Mouse (Mus musculus) lung, postnatal 0 days (tissue): ENCODE data around the gene Btbd11. TPM values are rescaled to one million over a fixed set of nuclear protein-coding genes. Genes with fewer than 3 reads are reported as not detected.

Source experiments
- ATAC-seq: fragments of 200-750 bp; cut with Nextera tagmentation; 2 replicates; pipeline ENCODE4 v1.8.0; 2017; ENCODE audit warnings: moderate library complexity
- DNase-seq: peaks from one replicate; pipeline ENCODE4 v3.0.0-alpha.2; 2016; ENCODE audit warnings: low spot score
- H3K27ac ChIP-seq: fragments of 300-500 bp; sonication (generic); 2 replicates; pipeline ENCODE4 v1.5.1; 2014; ENCODE audit warnings: antibody characterized with exemption, mild to moderate bottlenecking, low read length, mixed read lengths
- H3K27me3 ChIP-seq: fragments of 300-500 bp; sonication (generic); replicated peaks from 2 replicates; pipeline ENCODE4 v1.6.1; 2014; ENCODE audit warnings: low read length, mixed read lengths; ENCODE audit not compliant: insufficient read depth
- H3K36me3 ChIP-seq: fragments of 300-500 bp; sonication (generic); 2 replicates; pipeline ENCODE4 v1.6.1; 2014; ENCODE audit warnings: low read length, mixed read lengths; ENCODE audit not compliant: insufficient read depth
- H3K4me1 ChIP-seq: fragments of 300-500 bp; sonication (generic); 2 replicates; pipeline ENCODE4 v1.6.1; 2014; ENCODE audit warnings: antibody characterized with exemption, low read depth, low read length, mixed read lengths; ENCODE audit not compliant: insufficient read depth
- H3K4me2 ChIP-seq: fragments of 300-500 bp; sonication (generic); replicated peaks from 2 replicates; pipeline ENCODE4 v1.6.1; 2014; ENCODE audit warnings: low read depth, mild to moderate bottlenecking, low read length, moderate library complexity, mixed read lengths
- H3K4me3 ChIP-seq: fragments of 300-500 bp; sonication (generic); 2 replicates; pipeline ENCODE4 v1.5.1; 2014; ENCODE audit warnings: low read depth, low read length
- H3K9ac ChIP-seq: fragments of 300-500 bp; sonication (generic); replicated peaks from 2 replicates; pipeline ENCODE4 v1.6.1; 2014; ENCODE audit warnings: low read depth, mild to moderate bottlenecking
- H3K9me3 ChIP-seq: fragments of 300-500 bp; sonication (generic); 2 replicates; pipeline ENCODE4 v1.6.1; 2016; ENCODE audit warnings: low read length, mixed read lengths
- CTCF ChIP-seq: IDR thresholded peaks from 2 replicates; pipeline ENCODE4 v1.5.1; 2016; ENCODE audit warnings: antibody characterized with exemption, mild to moderate bottlenecking
- EP300 ChIP-seq: IDR thresholded peaks from 2 replicates; pipeline ENCODE4 v1.6.1; 2016; ENCODE audit warnings: antibody characterized with exemption, mild to moderate bottlenecking, control low read depth
- WGBS: fragments of 180-500 bp; shearing (Covaris S2); extraction: QIAGEN DNeasy Blood & Tissue Kit; methylation state at CpG from one replicate; pipeline ENCODE4 v1.1.7; 2014; 5-methylcytosine and 5-hydroxymethylcytosine counted together
- polyA plus RNA-seq: library from polyadenylated mRNA; unstranded; fragments of >200 nt; fragmentation: Nextera tagmentation; extraction: Ambion mirVana; gene quantifications from 2 replicates; pipeline ENCODE4 v1.2.1, GENCODE M21; 2015

Btbd11 gene
- polyA plus RNA-seq, 1 experiment from 2014 or later, result 0.98 TPM

DNA sequence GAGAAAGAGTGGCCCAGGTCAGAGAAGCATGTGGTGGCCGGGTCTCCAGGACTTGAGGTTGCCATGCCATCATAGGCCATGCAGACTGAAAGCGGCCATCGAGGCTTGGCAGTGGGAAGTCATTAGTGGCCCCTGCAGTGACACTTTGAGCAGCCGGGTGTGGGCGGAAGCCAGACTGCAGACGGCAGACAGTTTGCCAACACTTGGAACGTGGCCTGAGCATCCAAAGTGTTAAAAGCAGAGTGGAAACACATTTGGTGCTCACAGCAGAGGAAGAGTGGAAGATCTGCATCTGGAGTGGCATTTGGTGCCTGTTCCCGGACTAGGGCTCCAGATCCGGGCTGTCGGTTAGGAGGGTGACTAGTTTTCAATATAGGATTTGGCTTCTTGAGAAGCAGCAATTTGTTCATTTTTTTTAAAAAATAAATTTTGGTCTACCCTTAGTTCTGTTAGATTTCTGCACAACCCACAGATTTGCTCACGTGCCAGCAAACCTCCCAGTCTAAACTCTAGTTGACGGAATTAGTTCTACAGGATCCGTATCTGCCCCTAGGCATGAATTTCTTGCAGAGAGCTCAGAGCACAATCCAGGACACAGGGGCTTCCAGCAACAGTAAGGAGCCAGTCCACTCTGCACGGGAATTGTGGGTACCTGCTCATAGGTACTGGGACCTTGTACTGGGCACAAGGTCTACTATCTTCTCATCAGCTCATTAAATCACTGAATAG is 222.1 kb downstream of the Btbd11 start:
- DNase-seq (no peak), ATAC-seq (no peak)
- Histone ChIP-seq H3K27ac (no peak overlapping the region), H3K4me2 (no peak overlapping the region), H3K4me1 (no peaks in the 10 kb centered on the region), H3K9me3 (no peaks in the 10 kb centered on the region), H3K36me3 (no peaks in the 10 kb centered on the region), H3K4me3 (no peak overlapping the region), H3K27me3 (no peaks in the 10 kb centered on the region), H3K9ac (no peak overlapping the region)
- TF ChIP-seq CTCF (no peak), EP300 (no peak)
- WGBS, result 81% methylated on average over 14 of the region's 14 CpGs

DNA sequence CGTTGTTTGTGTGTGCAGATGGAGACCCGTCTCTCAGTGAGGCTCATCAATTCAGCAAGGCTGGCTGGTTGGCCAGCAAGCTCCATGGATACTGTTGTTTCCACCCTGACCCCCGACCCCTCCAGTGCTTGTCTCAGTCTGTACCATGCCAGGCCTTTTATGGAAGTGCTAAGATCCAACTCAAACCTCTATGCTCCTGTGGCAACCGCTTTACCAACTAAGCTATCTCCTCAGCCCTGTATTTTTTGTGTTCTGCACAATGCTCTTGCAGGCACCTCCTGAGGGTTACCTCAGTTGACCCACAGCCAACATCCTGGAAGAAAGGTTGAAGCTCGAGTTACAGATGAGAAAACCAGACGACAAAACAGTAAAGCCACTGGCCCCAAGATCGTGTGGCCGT is 230.5 kb downstream of the Btbd11 start:
- Histone ChIP-seq H3K4me3 (no peak overlapping the region), H3K36me3 (no peaks in the 10 kb centered on the region), H3K4me1 (no peaks in the 10 kb centered on the region), H3K27me3 (no peaks in the 10 kb centered on the region), H3K9ac (no peak overlapping the region), H3K27ac (no peak overlapping the region), H3K4me2 (no peak overlapping the region), H3K9me3 (no peaks in the 10 kb centered on the region)
- DNase-seq (no peak), ATAC-seq (no peak)
- TF ChIP-seq EP300 (no peak), CTCF (no peak)
- WGBS, result 51% methylated on average over 8 of the region's 8 CpGs

DNA sequence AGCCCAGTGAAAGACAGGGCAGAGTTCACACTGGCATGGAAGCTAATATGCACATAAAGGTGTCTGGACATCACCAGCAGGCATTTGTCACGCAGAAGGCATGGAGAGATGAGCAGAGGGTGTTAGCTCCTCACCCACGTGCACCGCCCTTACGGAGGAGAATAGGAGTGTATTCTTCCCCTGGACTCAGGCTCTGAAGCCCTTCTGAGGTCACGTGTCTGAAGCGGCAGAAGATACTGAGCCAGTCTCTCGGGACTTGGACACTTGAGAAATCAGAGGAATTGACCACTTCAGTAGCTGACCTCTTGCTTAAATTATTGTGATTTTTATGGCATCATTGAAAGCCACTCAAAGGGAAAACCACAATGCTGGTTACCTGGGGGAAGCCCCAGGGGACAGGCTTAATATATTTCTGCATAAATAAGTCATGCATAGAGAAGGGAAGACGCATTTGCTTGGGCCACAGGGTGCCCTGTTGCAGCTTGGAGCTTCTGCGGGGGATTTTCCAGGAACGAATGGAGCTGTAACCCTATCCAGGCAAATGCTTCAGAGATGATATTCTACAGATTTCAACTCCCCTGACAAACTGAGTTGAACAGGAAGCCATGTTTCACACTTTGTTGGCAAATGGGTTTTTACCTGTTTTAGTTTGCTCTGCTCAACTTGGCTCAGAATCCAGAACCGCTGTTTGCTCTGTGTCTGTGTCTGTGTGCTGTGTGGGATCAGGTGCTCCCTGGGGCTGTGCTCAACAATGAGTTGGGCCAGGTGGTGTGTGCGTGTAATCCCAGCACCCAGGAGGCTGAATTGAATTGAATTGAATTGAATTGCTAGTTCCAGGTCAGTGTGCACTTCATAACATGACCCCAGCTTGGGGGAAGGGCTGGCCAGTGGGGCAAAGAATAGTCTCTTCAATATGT is 231.1 kb downstream of the Btbd11 start:
- TF ChIP-seq EP300 (no peak), CTCF (no peak)

DNA sequence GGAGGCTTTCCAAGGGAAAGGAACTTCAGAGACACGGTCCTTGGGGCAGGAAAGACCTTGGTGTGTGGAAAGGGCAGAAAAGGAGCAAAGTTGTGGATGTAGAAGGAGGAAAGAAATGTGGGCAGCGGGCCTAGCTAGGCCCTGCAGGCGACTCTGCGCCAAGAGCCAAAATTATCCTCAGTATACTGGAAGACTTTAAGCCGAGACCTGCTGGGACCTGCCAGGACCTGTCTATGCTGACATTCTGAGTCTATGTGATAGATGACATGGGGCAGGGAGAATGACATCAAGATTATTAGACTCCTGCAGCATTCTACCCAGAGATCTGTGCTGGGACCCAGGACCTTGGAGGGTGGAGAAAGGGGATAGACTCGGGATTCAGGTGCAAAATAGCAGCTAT is 234.5 kb downstream of the Btbd11 start:
- TF ChIP-seq CTCF (no peak), EP300 (no peak)
- H3K4me1 ChIP-seq, result peaks cover 4% of the 10 kb centered on the region; the same call in 1 of the 2 replicates
- no peaks in the 10 kb centered on the region for H3K36me3 ChIP-seq
- no peaks in the 10 kb centered on the region for H3K27me3 ChIP-seq
- no peaks in the 10 kb centered on the region for H3K9me3 ChIP-seq
- H3K4me3 ChIP-seq, result no peak overlapping the region
- H3K27ac ChIP-seq, result no peak overlapping the region
- 85% methylated on average over 6 of the region's 6 CpGs for WGBS
- H3K9ac ChIP-seq, result no peak overlapping the region
- no peak overlapping the region for H3K4me2 ChIP-seq
- DNase-seq, result no peak
- ATAC-seq, result no peak

More for the DNA sequence above, 231.1 kb downstream of the Btbd11 start:
- no peak for DNase-seq
- Histone ChIP-seq H3K36me3 (no peaks in the 10 kb centered on the region), H3K4me3 (no peak overlapping the region), H3K4me1 (no peaks in the 10 kb centered on the region), H3K9ac (no peak overlapping the region), H3K9me3 (no peaks in the 10 kb centered on the region), H3K4me2 (no peak overlapping the region), H3K27ac (no peak overlapping the region), H3K27me3 (no peaks in the 10 kb centered on the region)
- ATAC-seq, result no peak
- 78% methylated on average over 12 of the region's 12 CpGs for WGBS

DNA sequence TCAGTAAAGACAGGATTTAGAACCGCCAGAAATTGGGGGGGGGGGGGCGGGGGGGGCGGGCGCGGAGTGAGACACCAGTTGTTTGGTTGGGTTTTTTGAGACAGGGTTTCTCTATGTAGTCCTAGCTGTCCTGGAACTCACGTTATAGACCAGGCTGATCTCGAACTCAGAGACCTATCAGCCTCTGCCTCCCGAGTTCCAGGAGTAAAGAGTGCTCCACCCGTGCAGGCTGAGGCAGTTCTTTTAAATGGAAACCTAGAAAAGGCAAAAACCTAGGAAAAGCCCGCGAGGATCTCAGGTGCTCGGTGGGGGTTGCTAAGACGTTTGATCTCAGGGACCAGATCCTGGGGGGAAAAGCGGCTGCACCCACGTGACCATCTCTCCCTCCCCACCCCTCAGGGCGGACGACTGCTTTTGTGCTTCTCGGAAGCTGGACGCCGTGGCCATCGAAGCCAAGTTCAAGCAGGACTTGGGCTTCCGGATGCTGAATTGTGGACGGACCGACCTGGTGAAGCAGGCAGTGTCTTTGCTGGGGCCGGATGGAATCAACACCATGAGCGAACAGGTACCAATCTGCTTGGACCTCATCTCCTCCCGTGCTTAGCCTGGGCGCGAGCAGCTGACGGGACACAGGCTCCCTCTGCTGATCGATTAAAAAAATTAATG is 238.0 kb downstream of the Btbd11 start:
- H3K4me1 ChIP-seq, result peaks cover 4% of the 10 kb centered on the region; the same call in 1 of the 2 replicates
- DNase-seq (peak; percentile 53), ATAC-seq (peak; percentile 57)
- TF ChIP-seq CTCF, result peak; percentile 69
- no peak for TF ChIP-seq EP300
- peak overlapping the region; percentile 27; the same call in 1 of the 2 replicates for H3K4me3 ChIP-seq
- no peaks in the 10 kb centered on the region for H3K27me3 ChIP-seq
- no peak overlapping the region for H3K27ac ChIP-seq
- peak overlapping the region; percentile 59 for H3K4me2 ChIP-seq
- no peaks in the 10 kb centered on the region for H3K9me3 ChIP-seq
- no peak overlapping the region for H3K9ac ChIP-seq
- WGBS, result 3% methylated on average over 31 of the region's 31 CpGs
- no peaks in the 10 kb centered on the region for H3K36me3 ChIP-seq
